Mouse (Mus musculus) limb, embryonic 14.5 days (tissue): ENCODE data around the gene Gstp2. TPM values are rescaled to one million over a fixed set of nuclear protein-coding genes. Genes with fewer than 3 reads are reported as not detected.

Source experiments
- ATAC-seq: fragments of 200-750 bp; cut with Nextera tagmentation; 2 replicates; pipeline ENCODE4 v1.8.0; 2017; ENCODE audit warnings: low read depth, moderate number of reproducible peaks, moderate TSS enrichment; ENCODE audit not compliant: low FRiP score
- DNase-seq: peaks from one replicate; pipeline ENCODE4 v3.0.0-alpha.2; 2015; ENCODE audit warnings: low spot score
- H3K27ac ChIP-seq: fragments of 300-500 bp; sonication (generic); replicated peaks from 2 replicates; pipeline ENCODE4 v1.5.1; 2014; ENCODE audit warnings: low read depth, mild to moderate bottlenecking, low read length, moderate library complexity, mixed read lengths
- H3K27me3 ChIP-seq: fragments of 300-500 bp; sonication (generic); 2 replicates; pipeline ENCODE4 v1.6.1; 2014; ENCODE audit warnings: low read length, mixed read lengths; ENCODE audit not compliant: control insufficient read depth, insufficient read depth
- H3K36me3 ChIP-seq: fragments of 300-500 bp; sonication (generic); 2 replicates; pipeline ENCODE4 v1.6.1; 2014; ENCODE audit warnings: mild to moderate bottlenecking, low read length, moderate library complexity, mixed read lengths; ENCODE audit not compliant: control insufficient read depth, insufficient read depth
- H3K4me1 ChIP-seq: fragments of 300-500 bp; sonication (generic); 2 replicates; pipeline ENCODE4 v1.6.1; 2014; ENCODE audit warnings: antibody characterized with exemption, low read length, mixed read lengths; ENCODE audit not compliant: control insufficient read depth, insufficient read depth
- H3K4me2 ChIP-seq: fragments of 300-500 bp; sonication (generic); replicated peaks from 2 replicates; pipeline ENCODE4 v1.6.1; 2014; ENCODE audit warnings: low read depth, mild to moderate bottlenecking, low read length, moderate library complexity; ENCODE audit not compliant: severe bottlenecking
- H3K4me3 ChIP-seq: fragments of 300-500 bp; sonication (generic); replicated peaks from 2 replicates; pipeline ENCODE4 v1.5.1; 2014; ENCODE audit warnings: low read length
- H3K9ac ChIP-seq: fragments of 300-500 bp; sonication (generic); 2 replicates; pipeline ENCODE4 v1.6.1; 2014; ENCODE audit warnings: mild to moderate bottlenecking, low read depth, low read length, moderate library complexity; ENCODE audit not compliant: severe bottlenecking
- H3K9me3 ChIP-seq: fragments of 300-500 bp; sonication (generic); 2 replicates; pipeline ENCODE4 v1.6.1; 2016; ENCODE audit warnings: low read length; ENCODE audit not compliant: control insufficient read depth
- POLR2A ChIP-seq: fragments of 200-500 bp; IDR thresholded peaks from 2 replicates; pipeline ENCODE4 v1.8.0; 2012; ENCODE audit warnings: inconsistent platforms, mild to moderate bottlenecking, moderate library complexity, borderline replicate concordance; ENCODE audit not compliant: insufficient read depth, insufficient read length; ENCODE audit errors: extremely low read depth
- WGBS: fragments of 180-500 bp; shearing (Covaris S2); extraction: QIAGEN DNeasy Blood & Tissue Kit; methylation state at CpG from one replicate; pipeline ENCODE4 v1.1.7; 2014; 5-methylcytosine and 5-hydroxymethylcytosine counted together
- polyA plus RNA-seq, 2 experiments: library from polyadenylated mRNA; depleted of rRNA in 1 of 2; stranded (reverse) in 1 of 2; unstranded in 1 of 2; fragments of >200 nt; fragmentation: Nextera tagmentation in 1 of 2; extraction: Ambion mirVana in 1 of 2; gene quantifications; 2 replicates each; pipeline versions ENCODE4 v1.2.1 to v1.2.3; 2012 to 2014

Gstp2 gene
- polyA plus RNA-seq, 2 experiments: 1.7 to 10.8 TPM

DNA sequence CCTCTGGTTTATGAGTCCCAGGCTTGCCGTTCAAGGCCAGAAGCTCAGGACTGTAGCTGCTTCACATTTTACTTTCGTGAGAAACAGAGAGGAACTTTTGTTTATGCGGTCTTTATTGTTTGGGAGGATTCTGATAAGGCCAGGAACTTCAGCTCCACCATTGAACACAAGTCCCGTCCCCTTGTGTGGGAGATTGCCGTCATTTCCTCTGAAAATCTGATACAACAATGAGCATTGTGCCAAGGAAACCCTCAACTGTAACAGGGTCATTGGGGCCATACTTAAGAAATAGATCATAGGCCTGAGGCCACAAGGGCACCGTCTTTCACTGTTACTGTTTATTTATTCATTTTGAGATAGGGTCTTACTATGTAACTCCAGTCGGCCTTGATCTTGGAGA, 22.6 kb downstream of the Gstp2 start:
- no peak overlapping the region for H3K4me3 ChIP-seq
- no peaks in the 10 kb centered on the region for H3K27me3 ChIP-seq
- no peak for DNase-seq
- no peak for ATAC-seq
- H3K4me1 ChIP-seq: 0 out of 2 replicates have a peak, but pooled peaks cover 2% of the 10 kb centered on the region
- no peaks in the 10 kb centered on the region for H3K36me3 ChIP-seq
- WGBS: 70% methylated on average over 7 of the region's 7 CpGs
- H3K9me3 ChIP-seq: no peaks in the 10 kb centered on the region
- H3K9ac ChIP-seq: no peak overlapping the region
- TF ChIP-seq POLR2A: no peak
- H3K4me2 ChIP-seq: no peak overlapping the region
- H3K27ac ChIP-seq: no peak overlapping the region

DNA sequence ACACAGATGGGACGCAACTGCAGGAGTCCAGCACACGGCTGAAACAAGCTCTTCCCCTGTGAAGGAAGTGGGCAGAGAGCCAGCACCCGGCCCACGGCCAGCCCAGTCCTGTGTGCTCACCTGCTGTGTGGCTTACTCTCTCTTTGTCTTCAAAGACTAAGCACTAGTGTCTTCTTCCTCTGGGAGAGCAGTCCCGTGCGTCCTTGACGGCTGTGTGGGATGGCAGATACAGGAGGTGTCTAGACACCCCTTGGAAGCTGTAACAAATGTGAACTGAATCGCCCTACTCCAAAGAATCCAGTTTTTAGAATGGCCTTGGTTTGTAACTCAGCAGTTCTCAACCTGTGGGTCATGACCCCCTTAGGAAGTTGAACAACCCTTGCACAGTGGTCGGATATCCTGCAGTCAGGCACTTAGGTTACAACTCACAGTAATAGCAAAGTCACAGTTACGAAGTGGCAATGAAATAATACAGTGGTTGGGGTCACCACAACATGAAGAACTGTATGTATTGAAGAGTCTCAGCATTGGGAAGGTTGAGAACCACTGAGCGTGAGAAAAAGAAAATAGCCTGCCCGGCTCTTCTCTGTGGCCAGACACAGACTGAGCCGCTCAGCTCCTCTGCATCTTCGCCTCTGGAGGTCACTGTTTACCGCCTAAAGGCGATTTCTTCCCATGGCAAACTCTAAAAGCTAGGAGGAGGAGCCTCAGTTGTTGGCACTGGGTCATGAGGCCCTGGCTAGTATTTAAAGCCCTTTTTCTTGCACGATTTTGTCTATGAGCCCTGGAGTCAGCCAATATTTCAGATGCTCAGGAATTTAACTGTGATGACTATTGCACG, 26.9 kb downstream of the Gstp2 start:
- Histone ChIP-seq H3K27ac (no peak overlapping the region), H3K9me3 (no peaks in the 10 kb centered on the region), H3K4me2 (no peak overlapping the region), H3K27me3 (no peaks in the 10 kb centered on the region), H3K36me3 (no peaks in the 10 kb centered on the region), H3K4me3 (no peak overlapping the region), H3K4me1 (0 out of 2 replicates have a peak, but pooled peaks cover 2% of the 10 kb centered on the region), H3K9ac (no peak overlapping the region)
- no peak for TF ChIP-seq POLR2A
- 34% methylated on average over 18 of the region's 18 CpGs for WGBS
- DNase-seq (peak; percentile 92), ATAC-seq (peak; percentile 87)

DNA sequence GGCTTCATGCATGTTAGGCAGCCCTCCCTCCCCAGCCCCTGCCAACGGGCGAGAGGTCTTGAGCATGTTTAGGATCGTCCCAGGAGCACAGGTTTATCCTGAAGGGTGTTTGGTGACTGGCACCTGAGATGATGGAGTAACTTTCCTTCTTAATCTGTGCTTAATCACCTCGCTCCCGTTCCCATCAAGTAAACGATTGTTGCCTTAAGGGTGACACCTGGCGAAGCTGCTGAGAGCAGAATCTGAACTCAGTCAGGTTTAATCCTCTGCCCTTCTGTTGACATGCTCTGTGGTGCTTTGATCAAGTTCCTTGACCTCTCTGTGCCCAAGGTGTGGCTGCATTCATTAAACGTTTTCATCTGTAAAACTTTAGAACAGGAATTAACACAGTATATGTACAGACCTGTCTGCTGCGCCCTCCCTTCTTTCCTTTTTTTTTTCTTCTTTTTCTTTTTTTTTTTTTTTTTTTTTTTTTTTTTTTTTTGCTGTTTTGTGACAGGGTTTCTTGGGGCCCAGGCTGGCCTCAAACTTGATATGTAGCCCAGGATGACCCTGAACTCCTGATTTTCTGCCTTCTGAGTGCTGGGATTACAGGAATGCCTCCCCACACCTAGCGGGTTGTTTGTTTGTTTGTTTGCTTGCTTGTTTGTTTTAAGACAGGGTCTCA, 27.8 kb downstream of the Gstp2 start:
- Histone ChIP-seq H3K9ac (no peak overlapping the region), H3K27me3 (no peaks in the 10 kb centered on the region), H3K4me1 (peaks cover 5% of the 10 kb centered on the region; the same call in 1 of the 2 replicates), H3K4me2 (no peak overlapping the region), H3K4me3 (no peak overlapping the region), H3K27ac (no peak overlapping the region), H3K9me3 (no peaks in the 10 kb centered on the region), H3K36me3 (no peaks in the 10 kb centered on the region)
- no peak for TF ChIP-seq POLR2A
- no peak for ATAC-seq
- WGBS: 53% methylated on average over 10 of the region's 10 CpGs
- DNase-seq: no peak

DNA sequence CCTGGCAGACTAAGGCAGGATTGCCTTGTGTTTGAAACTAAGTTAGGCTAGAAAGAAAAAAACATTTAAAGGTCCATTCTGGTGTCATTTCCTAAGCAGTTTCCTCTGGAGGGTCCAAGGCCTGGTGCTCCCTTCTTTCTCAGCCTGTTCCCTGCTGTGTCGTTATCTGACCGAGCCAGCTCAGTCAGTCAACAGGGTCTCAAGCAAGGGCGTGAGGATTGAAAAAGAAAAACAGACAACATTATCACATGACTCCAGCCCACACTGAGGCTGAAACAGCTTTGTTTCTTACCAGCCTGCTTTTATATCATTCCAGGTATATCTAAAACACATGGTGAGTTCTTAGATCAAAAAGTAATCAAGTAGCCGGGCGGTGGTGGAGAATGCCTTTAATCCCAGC, 30.2 kb downstream of the Gstp2 start:
- no peak overlapping the region for H3K9ac ChIP-seq
- H3K36me3 ChIP-seq: peaks cover 5% of the 10 kb centered on the region; the same call in 1 of the 2 replicates
- 65% methylated on average over 5 of the region's 5 CpGs for WGBS
- no peak overlapping the region for H3K4me3 ChIP-seq
- H3K27ac ChIP-seq: no peak overlapping the region
- H3K4me2 ChIP-seq: no peak overlapping the region
- H3K4me1 ChIP-seq: peaks cover 10% of the 10 kb centered on the region
- no peaks in the 10 kb centered on the region for H3K9me3 ChIP-seq
- no peak for ATAC-seq
- no peaks in the 10 kb centered on the region for H3K27me3 ChIP-seq
- TF ChIP-seq POLR2A: no peak
- DNase-seq: no peak

DNA sequence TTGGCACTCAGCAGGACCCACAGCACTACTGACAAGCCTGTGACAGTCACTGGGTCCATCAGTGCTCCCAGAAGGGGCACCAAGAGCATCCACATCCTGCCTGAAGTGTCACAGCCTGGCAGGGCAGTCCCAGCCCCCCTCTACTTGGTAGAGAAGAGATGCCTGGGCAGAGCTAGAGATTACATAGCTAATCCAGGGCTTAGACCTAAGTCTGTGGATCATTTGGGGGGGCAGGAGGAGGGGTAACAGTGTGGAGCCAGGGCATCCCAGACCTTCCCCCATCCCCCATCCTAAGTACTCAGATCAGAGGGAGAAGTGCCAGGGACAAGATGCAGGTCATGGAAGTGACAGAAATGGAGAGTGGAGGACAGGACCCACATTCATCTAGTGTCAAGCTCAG, 31.0 kb downstream of the Gstp2 start:
- no peak for ATAC-seq
- no peaks in the 10 kb centered on the region for H3K27me3 ChIP-seq
- H3K27ac ChIP-seq: no peak overlapping the region
- H3K4me2 ChIP-seq: no peak overlapping the region
- TF ChIP-seq POLR2A: no peak
- H3K4me1 ChIP-seq: peaks cover 10% of the 10 kb centered on the region
- no peaks in the 10 kb centered on the region for H3K9me3 ChIP-seq
- peaks cover 13% of the 10 kb centered on the region; the same call in 1 of the 2 replicates for H3K36me3 ChIP-seq
- no peak overlapping the region; the same call in 1 of the 2 replicates for H3K9ac ChIP-seq
- no peak overlapping the region for H3K4me3 ChIP-seq
- no peak for DNase-seq
